Mouse (Mus musculus) MEL (cell line): ENCODE measurements around the gene Cpox. TPM values are rescaled to one million over a fixed set of nuclear protein-coding genes. Genes with fewer than 3 reads are reported as not detected.
A peak's percentile ranks its signal among the peaks of the same experiment; 100 is the strongest.

Experiments used
- DNase-seq: peaks from one replicate; pipeline ENCODE4 v3.0.0; 2011; ENCODE audit warnings: low read depth, low spot score
- H3K27ac ChIP-seq: 2 replicates; pipeline ENCODE4 v1.5.1; 2012; ENCODE audit warnings: low read depth, mild to moderate bottlenecking, control low read depth, low read length, moderate library complexity; ENCODE audit not compliant: control insufficient read depth
- H3K27me3 ChIP-seq, 2 experiments: fragments of 150-350 bp in 1 of 2; sonication (generic) in 1 of 2; 2 replicates each; pipeline ENCODE4 v1.6.1; 2012; ENCODE audit warnings: low read length in 2 of 2, mild to moderate bottlenecking in 2 of 2, improper control_type of control experiment in 1 of 2, moderate library complexity in 1 of 2; ENCODE audit not compliant: insufficient read depth in 2 of 2, control insufficient read depth in 1 of 2
- H3K36me3 ChIP-seq, 2 experiments: 2 replicates each; pipeline ENCODE4 v1.6.1; 2012 to 2014; ENCODE audit warnings: low read length in 2 of 2, improper control_type of control experiment in 1 of 2, inconsistent platforms in 1 of 2, mild to moderate bottlenecking in 1 of 2; ENCODE audit not compliant: insufficient read depth in 2 of 2, control insufficient read depth in 1 of 2
- H3K4me1 ChIP-seq, 2 experiments: fragments of 150-350 bp in 1 of 2; sonication (generic) in 1 of 2; 2 replicates each; pipeline ENCODE4 v1.6.1; 2012; ENCODE audit warnings: low read length in 2 of 2, improper control_type of control experiment in 1 of 2, mild to moderate bottlenecking in 1 of 2; ENCODE audit not compliant: insufficient read depth in 2 of 2, control insufficient read depth in 1 of 2
- H3K4me3 ChIP-seq, 2 experiments: fragments of 150-350 bp in 1 of 2; sonication (generic) in 1 of 2; 2 replicates each; pipeline ENCODE4 v1.5.1; 2012; ENCODE audit warnings: low read depth in 2 of 2, low read length in 2 of 2, mild to moderate bottlenecking in 2 of 2, moderate library complexity in 2 of 2, control low read depth in 1 of 2, improper control_type of control experiment in 1 of 2; ENCODE audit not compliant: control insufficient read depth in 1 of 2, insufficient read depth in 1 of 2
- H3K79me2 ChIP-seq: 2 replicates; pipeline ENCODE4 v1.6.1; 2012; ENCODE audit warnings: mild to moderate bottlenecking, low read length, moderate library complexity; ENCODE audit not compliant: control insufficient read depth, poor library complexity, insufficient read depth
- H3K9ac ChIP-seq: 2 replicates; pipeline ENCODE4 v1.6.1; 2012; ENCODE audit warnings: low read depth, mild to moderate bottlenecking, control low read depth, low read length, moderate library complexity; ENCODE audit not compliant: control insufficient read depth, poor library complexity, severe bottlenecking
- H3K9me3 ChIP-seq: fragments of 150-350 bp; sonication (generic); replicated peaks from 2 replicates; pipeline ENCODE4 v1.6.1; 2012; ENCODE audit warnings: mild to moderate bottlenecking, low read length, improper control_type of control experiment, moderate library complexity; ENCODE audit not compliant: insufficient read depth
- BHLHE40 ChIP-seq: IDR thresholded peaks from 2 replicates; pipeline ENCODE4 v1.6.1; 2012; ENCODE audit warnings: low read depth, mild to moderate bottlenecking, inconsistent platforms, low read length, improper control_type of control experiment, borderline replicate concordance
- CHD1 ChIP-seq: IDR thresholded peaks from 2 replicates; pipeline ENCODE4 v1.6.1; 2012; ENCODE audit warnings: low read depth, mild to moderate bottlenecking, inconsistent platforms, low read length, improper control_type of control experiment
- CHD2 ChIP-seq: IDR thresholded peaks from 2 replicates; pipeline ENCODE4 v1.6.1; 2011; ENCODE audit warnings: low read length, improper control_type of control experiment
- CTCF ChIP-seq, 3 experiments: IDR thresholded peaks in 2 of 3; conservative IDR thresholded peaks in 1 of 3; 2 replicates each; pipeline ENCODE4 v1.5.1; 2011 to 2012; ENCODE audit warnings: low read length in 3 of 3, low read depth in 2 of 3, mild to moderate bottlenecking in 2 of 3, improper control_type of control experiment in 1 of 3, inconsistent platforms in 1 of 3, mixed read lengths in 1 of 3, moderate library complexity in 1 of 3; ENCODE audit not compliant: control insufficient read depth in 1 of 3, insufficient read depth in 1 of 3, poor library complexity in 1 of 3, severe bottlenecking in 1 of 3
- E2F4 ChIP-seq: IDR thresholded peaks from 2 replicates; pipeline ENCODE4 v1.6.1; 2011; ENCODE audit warnings: low read depth, low read length, improper control_type of control experiment, borderline replicate concordance
- ELF1 ChIP-seq: IDR thresholded peaks from 2 replicates; pipeline ENCODE4 v1.6.1; 2014; ENCODE audit warnings: low read depth, mild to moderate bottlenecking, inconsistent platforms, low read length, improper control_type of control experiment, moderate library complexity
- EP300 ChIP-seq, 2 experiments: IDR thresholded peaks; 2 replicates each; pipeline ENCODE4 v1.6.1; 2011; ENCODE audit warnings: improper control_type of control experiment in 2 of 2, low read length in 2 of 2, low read depth in 1 of 2, mild to moderate bottlenecking in 1 of 2
- ETS1 ChIP-seq: IDR thresholded peaks from 2 replicates; pipeline ENCODE4 v1.6.1; 2012; ENCODE audit warnings: low read depth, mild to moderate bottlenecking, inconsistent platforms, low read length, improper control_type of control experiment, moderate library complexity
- GATA1 ChIP-seq: IDR thresholded peaks from 2 replicates; pipeline ENCODE4 v1.6.1; 2011; ENCODE audit warnings: low read depth, low read length, improper control_type of control experiment
- JUND ChIP-seq: IDR thresholded peaks from 2 replicates; pipeline ENCODE4 v1.6.1; 2011; ENCODE audit warnings: low read depth, mild to moderate bottlenecking, improper control_type of control experiment, low read length
- KAT2A ChIP-seq: conservative IDR thresholded peaks from 2 replicates; pipeline ENCODE4 v1.6.1; 2012; ENCODE audit warnings: low read depth, low read length, improper control_type of control experiment, inconsistent platforms
- MAFK ChIP-seq: IDR thresholded peaks from 2 replicates; pipeline ENCODE4 v1.6.1; 2011; ENCODE audit warnings: low read depth, mild to moderate bottlenecking, low read length, improper control_type of control experiment, borderline replicate concordance
- MAX ChIP-seq: IDR thresholded peaks from 2 replicates; pipeline ENCODE4 v1.6.1; 2011; ENCODE audit warnings: low read length, improper control_type of control experiment
- MAZ ChIP-seq: IDR thresholded peaks from 2 replicates; pipeline ENCODE4 v1.6.1; 2012; ENCODE audit warnings: low read depth, mild to moderate bottlenecking, inconsistent platforms, low read length, improper control_type of control experiment
- MEF2A ChIP-seq: IDR thresholded peaks from 2 replicates; pipeline ENCODE4 v1.6.1; 2014; ENCODE audit warnings: low read depth, mild to moderate bottlenecking, inconsistent platforms, low read length, improper control_type of control experiment; ENCODE audit not compliant: poor library complexity, insufficient replicate concordance, severe bottlenecking; ENCODE audit errors: extremely low read depth
- MXI1 ChIP-seq: IDR thresholded peaks from 2 replicates; pipeline ENCODE4 v1.6.1; 2011; ENCODE audit warnings: mild to moderate bottlenecking, low read depth, low read length, improper control_type of control experiment
- MYB ChIP-seq: IDR thresholded peaks from 2 replicates; pipeline ENCODE4 v1.6.1; 2011; ENCODE audit warnings: mild to moderate bottlenecking, low read depth, low read length, improper control_type of control experiment
- MYC ChIP-seq: IDR thresholded peaks from 2 replicates; pipeline ENCODE4 v1.6.1; 2011; ENCODE audit warnings: low read depth, mild to moderate bottlenecking, low read length, improper control_type of control experiment, moderate library complexity
- NELFE ChIP-seq: IDR thresholded peaks from 2 replicates; pipeline ENCODE4 v1.6.1; 2011; ENCODE audit warnings: low read depth, low read length, improper control_type of control experiment
- NRF1 ChIP-seq: IDR thresholded peaks from 2 replicates; pipeline ENCODE4 v1.6.1; 2014; ENCODE audit warnings: low read depth, mild to moderate bottlenecking, inconsistent platforms, low read length, improper control_type of control experiment, moderate library complexity; ENCODE audit not compliant: poor library complexity, insufficient read depth, severe bottlenecking
- POLR2AphosphoS2 ChIP-seq: IDR thresholded peaks from 2 replicates; pipeline ENCODE4 v1.6.1; 2011; ENCODE audit warnings: low read length, improper control_type of control experiment
- POLR2AphosphoS5 ChIP-seq: IDR thresholded peaks from 2 replicates; pipeline ENCODE4 v1.6.1; 2012; ENCODE audit warnings: low read depth, borderline replicate concordance, mild to moderate bottlenecking, inconsistent platforms, low read length, moderate library complexity, mixed read lengths
- RCOR1 ChIP-seq: IDR thresholded peaks from 2 replicates; pipeline ENCODE4 v1.6.1; 2012; ENCODE audit warnings: low read depth, mild to moderate bottlenecking, inconsistent platforms, low read length, improper control_type of control experiment
- SMC3 ChIP-seq: IDR thresholded peaks from 2 replicates; pipeline ENCODE4 v1.6.1; 2011; ENCODE audit warnings: low read depth, low read length, improper control_type of control experiment
- TAL1 ChIP-seq: IDR thresholded peaks from 2 replicates; pipeline ENCODE4 v1.6.1; 2012; ENCODE audit warnings: mild to moderate bottlenecking, inconsistent platforms, low read length, moderate library complexity, mixed read lengths
- TBP ChIP-seq: IDR thresholded peaks from 2 replicates; pipeline ENCODE4 v1.8.0; 2011; ENCODE audit warnings: low read depth, low read length, improper control_type of control experiment
- TCF12 ChIP-seq: IDR thresholded peaks from 2 replicates; pipeline ENCODE4 v1.6.1; 2014; ENCODE audit warnings: low read depth, mild to moderate bottlenecking, inconsistent platforms, low read length, improper control_type of control experiment, moderate library complexity
- UBTF ChIP-seq: IDR thresholded peaks from 2 replicates; pipeline ENCODE4 v1.6.1; 2012; ENCODE audit warnings: low read depth, mild to moderate bottlenecking, inconsistent platforms, low read length, improper control_type of control experiment, moderate library complexity, borderline replicate concordance; ENCODE audit not compliant: insufficient read depth
- USF1 ChIP-seq: IDR thresholded peaks from 2 replicates; pipeline ENCODE4 v1.6.1; 2014; ENCODE audit warnings: low read depth, mild to moderate bottlenecking, inconsistent platforms, low read length, improper control_type of control experiment, moderate library complexity
- USF2 ChIP-seq, 2 experiments: IDR thresholded peaks; 2 replicates each; pipeline ENCODE4 v1.6.1; 2011 to 2012; ENCODE audit warnings: improper control_type of control experiment in 2 of 2, low read length in 2 of 2, borderline replicate concordance in 1 of 2, inconsistent platforms in 1 of 2, low read depth in 1 of 2, mild to moderate bottlenecking in 1 of 2; ENCODE audit not compliant: insufficient read depth in 1 of 2
- ZC3H11A ChIP-seq: IDR thresholded peaks from 2 replicates; pipeline ENCODE4 v1.6.1; 2012; ENCODE audit warnings: low read depth, mild to moderate bottlenecking, inconsistent platforms, low read length, improper control_type of control experiment
- ZKSCAN1 ChIP-seq: IDR thresholded peaks from 2 replicates; pipeline ENCODE4 v1.6.1; 2012; ENCODE audit warnings: low read depth, mild to moderate bottlenecking, inconsistent platforms, low read length, improper control_type of control experiment, moderate library complexity
- ZMIZ1 ChIP-seq: IDR thresholded peaks from 2 replicates; pipeline ENCODE4 v1.6.1; 2012; ENCODE audit warnings: low read depth, mild to moderate bottlenecking, inconsistent platforms, low read length, improper control_type of control experiment, moderate library complexity
- ZNF384 ChIP-seq: IDR thresholded peaks from 2 replicates; pipeline ENCODE4 v1.6.1; 2012; ENCODE audit warnings: low read depth, mild to moderate bottlenecking, inconsistent platforms, low read length, improper control_type of control experiment
- polyA plus RNA-seq, 2 experiments: library from polyadenylated mRNA; stranded (reverse) in 1 of 2; unstranded in 1 of 2; fragments of >175 nt in 1 of 2; fragments of >200 nt in 1 of 2; gene quantifications; 2 replicates each; pipeline versions ENCODE4 v1.2.1 to v1.2.4; 2012; ENCODE audit warnings: low replicate concordance in 2 of 2, low read depth in 1 of 2; ENCODE audit not compliant: insufficient read length in 2 of 2, insufficient read depth in 1 of 2, missing spikeins in 1 of 2
- total RNA-seq: library from RNA; depleted of rRNA; stranded (reverse); fragments of 300-350 nt; gene quantifications from 2 replicates; pipeline ENCODE4 v1.2.3, GENCODE M21; 2012; rRNA removed

Cpox gene
- total RNA-seq: 159 and 204 TPM in 2 replicates
- polyA plus RNA-seq: 100 to 1,000 TPM; 110 to 421 TPM

GRCm38 (mm10) chr16:58669917-58670630 is at the start of gene Cpox:
Cpox (plus strand) TSS chr16:58670292.
- DNase-seq: peak; percentile 98
- peak within 1 kb of the TSS; percentile 97 to 99 for H3K4me3 ChIP-seq
- peaks cover 10 to 13% of the 10 kb centered on the region in 2 experiments for H3K4me1 ChIP-seq
- H3K27ac ChIP-seq: peak within 1 kb of the TSS; percentile 99
- peaks cover 16 to 31% of the 10 kb centered on the region in 2 experiments for H3K36me3 ChIP-seq
- H3K27me3 ChIP-seq: no peaks in the 10 kb centered on the region
- no peaks in the 10 kb centered on the region for H3K9me3 ChIP-seq
- H3K9ac ChIP-seq: peak within 1 kb of the TSS; percentile 96
- peaks cover 34% of the 10 kb centered on the region for H3K79me2 ChIP-seq
- no peak for TF ChIP-seq CHD1
- TF ChIP-seq CTCF (IDR thresholded peaks at IDR 0.05 in 2 of 3, conservative IDR thresholded peaks at IDR 0.05 in 1 of 3; ENCODE audit: control insufficient read depth in 1 of 3, insufficient read depth in 1 of 3, low read depth in 2 of 3, low read length in 3 of 3, poor library complexity in 1 of 3, severe bottlenecking in 1 of 3): no peak
- peak; percentile 80 for TF ChIP-seq NELFE
- TF ChIP-seq POLR2AphosphoS2: peak; percentile 55
- TF ChIP-seq USF1: peak; percentile 35; the same call in 1 of the 2 replicates
- TF ChIP-seq TAL1: peak; percentile 85
- TF ChIP-seq MXI1: peak; percentile 82
- peak; percentile 91; the same call in 1 of the 2 replicates for TF ChIP-seq MYC
- no peak for TF ChIP-seq JUND
- TF ChIP-seq ZKSCAN1: no peak
- no peak for TF ChIP-seq CHD2
- TF ChIP-seq MYB: peak; percentile 87
- peak; percentile 89 for TF ChIP-seq ELF1
- 0 out of 2 replicates have a peak, but pooled peaks have one; percentile 64 for TF ChIP-seq ZMIZ1
- TF ChIP-seq POLR2AphosphoS5: peak; percentile 74; the same call in 1 of the 2 replicates
- peak; percentile 65 for TF ChIP-seq NRF1
- peak; percentile 15; the same call in 1 of the 2 replicates for TF ChIP-seq ZNF384
- TF ChIP-seq UBTF: no peak
- peak; percentile 85 to 96 for TF ChIP-seq EP300 (IDR thresholded peaks at IDR 0.05; ENCODE audit: low read depth in 1 of 2, low read length in 2 of 2)
- peak; percentile 94 for TF ChIP-seq TCF12
- peak; percentile 95 for TF ChIP-seq MAZ
- TF ChIP-seq TBP: 0 out of 2 replicates have a peak, but pooled peaks have one; percentile 37
- TF ChIP-seq BHLHE40: peak; percentile 97
- TF ChIP-seq RCOR1: peak; percentile 83
- TF ChIP-seq MAX: peak; percentile 92
- peak; percentile 56; the same call in 1 of the 2 replicates for TF ChIP-seq MAFK
- TF ChIP-seq USF2 (IDR thresholded peaks at IDR 0.05; ENCODE audit: borderline replicate concordance in 1 of 2, insufficient read depth in 1 of 2, low read depth in 1 of 2, low read length in 2 of 2): no peak
- TF ChIP-seq E2F4: peak; percentile 84; the same call in 1 of the 2 replicates
- TF ChIP-seq MEF2A: 0 out of 2 replicates have a peak, but pooled peaks have one; percentile 47
- no peak for TF ChIP-seq SMC3
- peak; percentile 94 for TF ChIP-seq GATA1
- peak; percentile 89 for TF ChIP-seq KAT2A
- TF ChIP-seq ZC3H11A: 0 out of 2 replicates have a peak, but pooled peaks have one; percentile 22
- peak; percentile 96 for TF ChIP-seq ETS1
